Mouse (Mus musculus): Measurements from ENCODE around the gene Dennd1a.

DNA sequence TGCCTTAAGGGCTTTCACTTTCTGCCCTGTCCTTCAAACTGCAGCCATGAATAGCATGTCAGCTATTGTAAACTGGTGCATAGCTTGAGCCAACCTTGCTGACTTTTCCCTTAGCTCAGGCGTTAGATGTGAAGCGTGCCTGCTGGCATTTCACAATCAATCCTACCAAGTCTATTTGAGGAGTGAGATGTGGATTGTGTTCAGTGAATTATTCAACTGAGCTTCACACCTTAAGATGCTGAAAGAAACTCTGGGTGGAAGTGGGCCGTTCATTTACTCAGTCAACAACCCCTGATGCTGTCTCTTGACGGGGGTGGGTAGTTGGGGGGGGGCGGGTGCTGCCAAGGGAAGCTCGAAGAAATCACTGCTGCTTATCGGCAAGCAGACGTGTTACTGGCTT lies 36.2 kb upstream of the Dennd1a start:
- TF ChIP-seq CTCF (IDR thresholded peaks at IDR 0.05; ENCODE audit: low read depth) (no peak), EP300 (IDR thresholded peaks at IDR 0.05; ENCODE audit: low read depth) (no peak)

Data from liver, postnatal 0 days (tissue).